Mouse (Mus musculus) mammary gland, adult 2 months (tissue): ENCODE measurements around the gene Olfr1341. TPM values are rescaled to one million over a fixed set of nuclear protein-coding genes. Genes with fewer than 3 reads are reported as not detected.

ENCODE experiments used
- polyA plus RNA-seq: library from polyadenylated mRNA; depleted of rRNA; stranded (reverse); fragments of >200 nt; gene quantifications from 2 replicates; pipeline ENCODE4 v1.2.3, GENCODE M21; 2012; ENCODE audit warnings: low replicate concordance; rRNA removed

The Olfr1341 gene
- not detected in 2 replicates for polyA plus RNA-seq

DNA sequence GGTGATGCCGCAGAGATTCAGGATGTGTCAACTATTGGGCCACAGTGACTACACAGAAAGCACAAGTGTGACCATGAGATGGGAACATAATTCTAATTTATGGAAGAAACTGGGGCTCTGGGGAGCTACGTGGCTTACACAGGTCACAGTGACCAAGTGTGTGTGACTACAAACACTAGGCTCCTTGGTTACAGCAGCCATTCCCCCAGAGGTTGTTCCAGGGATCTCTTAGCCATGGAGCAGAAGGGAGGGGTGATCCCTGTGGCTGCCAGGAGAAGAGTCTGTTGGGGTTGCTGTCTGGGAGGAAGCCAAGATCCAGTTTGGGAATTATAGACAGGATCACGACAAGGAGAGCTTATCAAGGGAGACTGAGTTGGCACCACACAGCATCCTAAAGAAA lies at the start of gene Olfr1341:
Gene Olfr1341, plus strand, starts transcription at position 301 of the 400 bp plus-strand sequence.

DNA sequence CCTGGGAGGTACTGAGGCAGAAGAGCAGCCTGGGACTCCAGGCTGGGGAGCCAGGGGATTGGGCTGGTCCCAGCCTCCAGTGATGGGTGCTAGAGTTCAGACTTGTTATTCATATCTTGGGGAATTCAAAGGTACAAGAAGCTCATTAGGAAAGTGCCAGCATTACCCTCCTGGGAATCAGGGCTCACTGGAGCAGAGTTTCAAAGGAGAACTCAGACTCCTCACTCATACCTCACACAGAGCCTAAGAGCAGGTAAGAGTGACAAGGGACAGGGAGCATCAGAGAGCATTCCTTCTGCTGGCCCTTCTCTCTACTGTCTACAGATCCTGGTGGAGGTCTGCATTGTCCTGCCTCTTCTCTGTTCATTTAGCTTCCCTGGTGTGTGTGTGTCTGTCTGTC lies 44.7 kb upstream of the Olfr1341 start, which contains the start of gene Olfr62:
Gene Olfr62, plus strand, starts transcription at position 301 of the 400 bp plus-strand sequence.

DNA sequence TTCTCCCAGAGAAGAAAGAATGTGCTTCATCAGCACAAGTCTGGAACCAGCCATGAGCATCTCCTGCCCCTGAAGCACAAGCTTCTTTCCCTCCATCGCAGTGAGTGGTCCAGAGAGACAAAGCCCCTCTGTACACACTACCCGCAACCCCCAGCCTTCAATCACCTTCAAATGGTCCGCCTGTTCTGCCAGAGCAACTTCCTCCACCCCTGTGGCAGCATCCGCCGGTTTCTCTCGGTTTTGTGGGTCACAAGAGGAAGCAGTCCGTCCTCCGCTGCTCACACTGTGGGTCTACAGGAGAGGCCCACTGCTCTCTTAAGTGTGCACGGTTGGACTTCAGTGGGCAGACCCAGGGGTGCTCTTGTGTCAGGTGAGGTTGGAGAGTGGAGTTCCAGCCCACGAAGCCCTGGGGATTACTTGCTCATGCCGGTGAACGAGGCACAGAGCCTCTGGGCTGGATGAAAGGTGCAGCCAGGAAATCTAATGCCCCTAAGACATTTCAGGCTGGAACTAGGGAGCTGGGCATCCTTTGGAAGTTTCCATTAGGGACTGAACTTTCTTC lies 10.8 kb upstream of the Olfr1341 start, which contains the start of gene Olfr1342:
Gene Olfr1342, minus strand, starts transcription at position 345 of the 562 bp plus-strand sequence.

DNA sequence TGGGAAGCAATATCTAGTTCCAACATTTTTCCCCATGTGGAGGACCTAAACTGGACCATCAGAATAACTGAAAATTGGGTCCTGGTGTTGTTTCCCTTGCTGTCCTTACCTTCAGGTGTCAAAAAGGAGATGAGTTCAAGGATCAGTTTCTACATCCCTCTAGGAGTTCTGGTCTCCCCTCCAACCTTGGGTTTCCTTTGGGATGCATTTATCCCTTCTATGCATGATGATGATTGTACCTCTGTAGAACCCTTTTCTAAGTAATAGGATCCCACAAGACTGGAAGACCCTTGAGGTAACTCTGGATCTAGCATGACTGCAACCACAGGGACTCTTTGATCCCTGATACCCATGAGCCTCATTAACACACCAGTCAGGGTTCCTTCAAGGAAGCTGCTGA lies 16.5 kb downstream of the Olfr1341 start, which contains the start of gene Olfr1340:
Gene Olfr1340, plus strand, starts transcription at position 301 of the 400 bp plus-strand sequence.

DNA sequence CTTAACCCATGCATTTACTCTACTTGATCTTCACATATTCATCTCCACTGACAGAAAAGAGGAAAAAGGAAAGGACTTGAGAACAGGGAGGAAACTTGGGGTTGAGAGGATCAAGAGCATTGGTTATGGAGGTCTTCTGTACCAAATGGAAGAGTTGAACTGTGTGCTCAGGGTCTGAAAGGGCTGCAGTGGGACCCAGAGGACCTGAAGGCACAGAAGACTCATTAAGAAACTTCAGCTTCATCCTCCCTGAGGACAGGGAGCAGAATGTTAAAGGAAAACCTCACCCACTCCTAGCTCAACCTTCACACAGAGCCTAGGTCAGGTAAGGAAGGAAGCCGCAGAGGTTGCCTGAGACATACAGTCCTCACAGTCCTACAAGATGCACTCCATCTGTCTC lies 28.6 kb downstream of the Olfr1341 start, which contains the start of gene Olfr1339:
Gene Olfr1339, plus strand, starts transcription at position 301 of the 400 bp plus-strand sequence.

DNA sequence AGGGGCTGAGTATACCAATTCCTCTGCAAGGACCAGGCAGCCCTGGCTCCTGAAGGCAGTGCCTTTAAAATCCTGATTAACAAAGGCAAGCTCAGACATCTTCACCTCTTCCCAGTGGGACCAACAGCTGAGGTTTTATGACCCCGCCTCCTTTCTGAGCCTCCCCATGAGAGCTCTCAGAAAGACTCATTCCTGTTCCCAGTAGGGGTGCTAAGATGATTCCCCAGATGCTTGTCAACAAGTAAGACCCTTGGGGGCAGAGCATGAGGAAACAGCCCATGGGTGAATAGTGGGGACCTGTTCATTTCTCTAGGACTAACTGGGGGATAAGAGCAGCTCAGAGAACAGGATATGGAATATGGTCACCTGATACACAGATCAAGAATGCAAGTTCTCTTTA lies 55.3 kb downstream of the Olfr1341 start, which contains the start of gene Olfr1338:
Gene Olfr1338, minus strand, starts transcription at position 101 of the 400 bp plus-strand sequence.

Other genes starting within 250 kb of the Olfr1341 start
- 0.07 and 0.18 TPM in 2 replicates for gene Mpl, start 246.0 kb upstream of the Olfr1341 start, polyA plus RNA-seq
- 48.7 and 75.0 TPM in 2 replicates for gene Tie1, start 213.5 kb upstream of the Olfr1341 start, polyA plus RNA-seq
- gene 2610528J11Rik, start 176.5 kb upstream of the Olfr1341 start, polyA plus RNA-seq = 8.1 and 9.7 TPM in 2 replicates
- 13.6 and 13.7 TPM in 2 replicates for gene Tmem125, start 159.5 kb upstream of the Olfr1341 start, polyA plus RNA-seq
- gene Cfap57, start 82.7 kb upstream of the Olfr1341 start, polyA plus RNA-seq = 0.16 TPM in 1 of 2 replicates, not detected in the other
- 9.8 and 13.4 TPM in 2 replicates for gene Ebna1bp2, start 82.7 kb upstream of the Olfr1341 start, polyA plus RNA-seq
- gene Olfr62, start 44.6 kb upstream of the Olfr1341 start, polyA plus RNA-seq = not detected in 2 replicates
- 0.23 TPM in 1 of 2 replicates, not detected in the other for gene Olfr1342, start 10.8 kb upstream of the Olfr1341 start, polyA plus RNA-seq
- not detected in 2 replicates for gene Olfr1340, start 16.6 kb downstream of the Olfr1341 start, polyA plus RNA-seq
- gene Olfr1339, start 28.7 kb downstream of the Olfr1341 start, polyA plus RNA-seq = not detected in 2 replicates
- gene Olfr1338, start 55.2 kb downstream of the Olfr1341 start, polyA plus RNA-seq = not detected in 2 replicates
- gene Olfr1337, start 79.1 kb downstream of the Olfr1341 start, polyA plus RNA-seq = not detected in 2 replicates
- gene Olfr1335, start 106.4 kb downstream of the Olfr1341 start, polyA plus RNA-seq = not detected in 2 replicates
- gene Olfr1333, start 132.8 kb downstream of the Olfr1341 start, polyA plus RNA-seq = not detected in 2 replicates
- gene Olfr1331, start 161.1 kb downstream of the Olfr1341 start, polyA plus RNA-seq = not detected in 2 replicates
- gene Olfr1330, start 185.1 kb downstream of the Olfr1341 start, polyA plus RNA-seq = not detected in 2 replicates
- gene Olfr1329, start 213.9 kb downstream of the Olfr1341 start, polyA plus RNA-seq = not detected in 2 replicates
- gene Olfr1328, start 235.1 kb downstream of the Olfr1341 start, polyA plus RNA-seq = not detected in 2 replicates